Mouse (Mus musculus) E14TG2a.4 (cell line): ENCODE data around the gene Grm4.

Experiments used
- CTCF ChIP-seq: conservative IDR thresholded peaks from 2 replicates; pipeline ENCODE4 v1.5.1; 2014; ENCODE audit warnings: low read length
- NANOG ChIP-seq: IDR thresholded peaks from 2 replicates; pipeline ENCODE4 v1.6.1; 2014; ENCODE audit warnings: borderline replicate concordance, low read length, mixed read lengths

- TF ChIP-seq CTCF = no peak
- no peak for TF ChIP-seq NANOG
Observed at GRCm38 (mm10) chr17:27509056-27509455, 12.1 kb downstream of the Grm4 start.
